Mouse (Mus musculus) 3134 (cell line): ENCODE measurements around the gene Olfr1436.
"Not testable (repeated sequence)": the region's sequence is repeated elsewhere in the genome, so short reads cannot be mapped to it uniquely, and the experiment has no call there.

Source experiments
- DNase-seq: peaks from one replicate; pipeline ENCODE4 v3.0.0-alpha.2; 2011; ENCODE audit warnings: low spot score; ENCODE audit not compliant: insufficient read length; ENCODE audit errors: extremely low read depth

Gene Olfr1436

DNA sequence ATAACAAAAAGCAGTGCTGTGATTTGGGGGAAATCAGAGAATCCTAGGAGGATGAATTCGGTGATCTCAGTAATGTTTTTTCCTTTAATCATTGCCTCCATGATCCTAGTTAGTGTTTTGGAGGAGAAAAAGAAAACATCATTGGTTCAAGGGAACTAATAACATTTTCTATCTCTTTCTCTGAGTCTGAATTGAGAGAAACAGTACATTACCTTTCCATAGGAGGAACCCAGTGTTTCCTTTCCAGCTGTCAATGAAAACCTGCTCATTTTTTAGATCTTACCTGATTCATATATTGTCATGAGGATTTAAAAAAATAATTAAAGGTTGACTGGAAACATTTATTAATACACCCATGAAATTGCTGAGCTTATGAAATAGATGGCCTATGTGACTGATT, at the start of gene Olfr1436:
TSS of gene Olfr1436 (minus strand) at position 101 of the 400 bp plus-strand sequence.
- not testable (repeated sequence) for DNase-seq

- DNase-seq = no peak
Measured at GRCm38 (mm10) chr19:12335810-12336209, 36.9 kb upstream of the Olfr1436 start, which contains the start of gene Olfr1438-ps1. Gene Olfr1438-ps1, minus strand, starts transcription at chr19:12335910.

GRCm38 (mm10) chr19:12325001-12325400, 26.1 kb upstream of the Olfr1436 start, which contains the start of gene Olfr1437:
Gene Olfr1437, minus strand, starts transcription at chr19:12325101.
- no peak for DNase-seq

GRCm38 (mm10) chr19:12292979-12293378, 6.0 kb downstream of the Olfr1436 start:
- DNase-seq = no peak

GRCm38 (mm10) chr19:12279554-12279953, 19.4 kb downstream of the Olfr1436 start, which contains the start of gene Olfr1434:
Gene Olfr1434, plus strand, starts transcription at chr19:12279854.
- no peak for DNase-seq

- no peak for DNase-seq
Measured at GRCm38 (mm10) chr19:12260732-12261131, 38.2 kb downstream of the Olfr1436 start, which contains the start of gene Olfr235. Gene Olfr235, plus strand, starts transcription at chr19:12261032.
